Mouse (Mus musculus) liver, embryonic 15.5 days (tissue): ENCODE results near the gene Epha4. TPM values are rescaled to one million over a fixed set of nuclear protein-coding genes. Genes with fewer than 3 reads are reported as not detected.

Source experiments
- ATAC-seq: fragments of 200-750 bp; cut with Nextera tagmentation; 2 replicates; pipeline ENCODE4 v1.8.0; 2017; ENCODE audit warnings: moderate number of reproducible peaks, mild to moderate bottlenecking, moderate library complexity; ENCODE audit not compliant: insufficient read depth
- H3K27ac ChIP-seq: fragments of 300-500 bp; sonication (generic); replicated peaks from 2 replicates; pipeline ENCODE4 v1.5.1; 2015; ENCODE audit warnings: mild to moderate bottlenecking, inconsistent platforms
- H3K27me3 ChIP-seq: fragments of 300-500 bp; sonication (generic); 2 replicates; pipeline ENCODE4 v1.6.1; 2015; ENCODE audit warnings: mild to moderate bottlenecking, inconsistent platforms
- H3K36me3 ChIP-seq: fragments of 300-500 bp; sonication (generic); replicated peaks from 2 replicates; pipeline ENCODE4 v1.6.1; 2015; ENCODE audit warnings: moderate library complexity, mild to moderate bottlenecking, inconsistent platforms
- H3K4me1 ChIP-seq: fragments of 300-500 bp; sonication (generic); replicated peaks from 2 replicates; pipeline ENCODE4 v1.6.1; 2015; ENCODE audit warnings: inconsistent platforms
- H3K4me2 ChIP-seq: fragments of 300-500 bp; sonication (generic); 2 replicates; pipeline ENCODE4 v1.6.1; 2015; ENCODE audit warnings: moderate library complexity, mild to moderate bottlenecking, inconsistent platforms
- H3K4me3 ChIP-seq: fragments of 300-500 bp; sonication (generic); replicated peaks from 2 replicates; pipeline ENCODE4 v1.5.1; 2015; ENCODE audit warnings: mild to moderate bottlenecking, inconsistent platforms
- H3K9ac ChIP-seq: fragments of 300-500 bp; sonication (generic); 2 replicates; pipeline ENCODE4 v1.6.1; 2015; ENCODE audit warnings: moderate library complexity, mild to moderate bottlenecking, inconsistent platforms
- H3K9me3 ChIP-seq: fragments of 300-500 bp; sonication (generic); replicated peaks from 2 replicates; pipeline ENCODE4 v1.6.1; 2016; ENCODE audit warnings: inconsistent platforms
- WGBS: fragments of 180-500 bp; shearing (Covaris S2); methylation state at CpG from one replicate; pipeline ENCODE4 v1.1.7; 2015; ENCODE audit warnings: mixed read lengths; ENCODE audit not compliant: insufficient replicate concordance; 5-methylcytosine and 5-hydroxymethylcytosine counted together
- polyA plus RNA-seq: library from polyadenylated mRNA; unstranded; fragments of >200 nt; fragmentation: Nextera tagmentation; extraction: Ambion mirVana; gene quantifications from 2 replicates; pipeline ENCODE4 v1.2.1, GENCODE M21; 2015

Gene Epha4
- polyA plus RNA-seq, 1 experiment from 2014 or later, result 0.31 TPM

- H3K36me3 ChIP-seq, result no peaks in the 10 kb centered on the region
- H3K9ac ChIP-seq, result no peak overlapping the region
- 49% methylated on average over 4 of the region's 4 CpGs for WGBS
- no peak overlapping the region for H3K4me3 ChIP-seq
- no peaks in the 10 kb centered on the region for H3K9me3 ChIP-seq
- peak overlapping the region; percentile 72; the same call in 1 of the 2 replicates for H3K4me2 ChIP-seq
- no peak for ATAC-seq
- no peak overlapping the region for H3K27ac ChIP-seq
- H3K27me3 ChIP-seq, result peaks cover 56% of the 10 kb centered on the region
- H3K4me1 ChIP-seq, result peaks cover 16% of the 10 kb centered on the region
Observed at GRCm38 (mm10) chr1:77512059-77512407, 2.9 kb downstream of the Epha4 start.

GRCm38 (mm10) chr1:77511372-77512058 is 3.4 kb downstream of the Epha4 start:
- Histone ChIP-seq H3K36me3 (no peaks in the 10 kb centered on the region), H3K27me3 (peaks cover 51% of the 10 kb centered on the region), H3K4me1 (peaks cover 16% of the 10 kb centered on the region), H3K9me3 (no peaks in the 10 kb centered on the region), H3K4me2 (no peak overlapping the region), H3K4me3 (no peak overlapping the region), H3K27ac (no peak overlapping the region), H3K9ac (no peak overlapping the region)
- ATAC-seq, result no peak
- WGBS, result 66% methylated on average over 10 of the region's 10 CpGs

DNA sequence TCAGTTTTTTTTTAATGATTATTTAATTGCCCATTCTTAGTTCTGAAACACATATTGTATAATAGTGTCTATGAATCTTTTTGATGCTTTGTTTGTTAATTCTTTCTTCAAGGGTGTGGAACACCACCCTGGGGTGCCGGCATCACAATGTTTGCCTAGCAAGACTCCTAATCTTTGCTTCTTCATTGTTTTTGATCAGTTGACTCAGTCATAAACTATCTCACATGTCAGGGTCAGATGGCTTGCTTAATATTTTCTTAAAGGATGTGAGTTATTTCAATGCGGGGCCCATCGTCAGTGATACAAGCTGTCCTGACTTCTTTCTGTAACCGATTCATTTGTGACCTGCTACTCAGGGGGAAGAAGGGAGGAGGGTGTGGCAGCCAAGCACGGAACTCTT is 4.3 kb downstream of the Epha4 start:
- H3K4me2 ChIP-seq, result no peak overlapping the region
- H3K9ac ChIP-seq, result no peak overlapping the region
- no peak overlapping the region for H3K27ac ChIP-seq
- peaks cover 11% of the 10 kb centered on the region for H3K4me1 ChIP-seq
- H3K36me3 ChIP-seq, result no peaks in the 10 kb centered on the region
- no peaks in the 10 kb centered on the region for H3K9me3 ChIP-seq
- WGBS, result 65% methylated on average over 5 of the region's 5 CpGs
- H3K4me3 ChIP-seq, result no peak overlapping the region
- ATAC-seq, result no peak
- H3K27me3 ChIP-seq, result peaks cover 42% of the 10 kb centered on the region

- Histone ChIP-seq H3K27me3 (peaks cover 6% of the 10 kb centered on the region; the same call in 1 of the 2 replicates), H3K36me3 (no peaks in the 10 kb centered on the region), H3K4me3 (no peak overlapping the region), H3K9ac (no peak overlapping the region), H3K9me3 (no peaks in the 10 kb centered on the region), H3K27ac (no peak overlapping the region), H3K4me2 (no peak overlapping the region), H3K4me1 (no peaks in the 10 kb centered on the region)
- ATAC-seq, result no peak
- 80% methylated on average over 18 of the region's 18 CpGs for WGBS
Observed at GRCm38 (mm10) chr1:77506856-77507200, 8.1 kb downstream of the Epha4 start.

DNA sequence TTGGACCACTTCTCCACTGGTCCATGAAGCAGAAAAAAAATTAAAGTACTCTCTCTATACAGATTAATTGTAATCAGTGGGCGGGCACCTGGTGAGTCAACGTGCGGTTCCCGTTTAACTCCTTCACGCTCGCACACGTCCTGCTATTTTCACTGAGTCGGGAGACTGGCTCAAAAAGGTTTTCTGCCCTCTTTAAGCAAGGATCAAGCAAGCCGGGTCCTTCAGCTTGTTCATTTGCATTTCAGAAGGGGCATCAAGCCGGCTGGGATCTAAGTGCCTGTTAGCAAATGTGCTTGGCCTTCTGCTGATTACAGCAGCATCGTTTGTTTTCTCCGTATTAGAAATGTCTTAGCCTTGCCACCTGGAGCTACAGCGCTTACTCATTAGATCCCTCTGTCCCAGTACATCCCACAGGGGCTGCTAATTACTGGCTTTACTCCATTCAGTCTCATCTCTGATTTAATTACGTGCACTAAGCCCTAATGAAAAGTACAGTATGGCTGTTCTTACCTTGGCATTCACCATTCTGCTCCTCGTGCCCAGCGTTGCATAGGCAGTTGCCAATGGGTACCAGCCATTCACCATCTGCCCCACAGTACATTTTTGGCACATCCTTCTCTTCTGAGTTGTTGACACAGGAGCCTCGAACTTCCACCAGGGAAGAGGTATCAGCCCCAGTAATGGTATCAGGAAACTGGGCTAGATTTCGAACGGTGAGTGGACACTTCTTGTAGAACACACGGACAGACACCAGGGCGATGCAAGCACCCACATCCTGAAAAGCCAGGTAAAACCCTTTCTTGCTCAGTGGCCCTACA is 8.6 kb downstream of the Epha4 start:
- H3K4me1 ChIP-seq, result no peaks in the 10 kb centered on the region
- H3K4me3 ChIP-seq, result no peak overlapping the region
- H3K4me2 ChIP-seq, result no peak overlapping the region
- no peak overlapping the region for H3K27ac ChIP-seq
- WGBS, result 65% methylated on average over 21 of the region's 21 CpGs
- no peak overlapping the region for H3K9ac ChIP-seq
- H3K9me3 ChIP-seq, result no peaks in the 10 kb centered on the region
- no peaks in the 10 kb centered on the region for H3K36me3 ChIP-seq
- no peak for ATAC-seq
- H3K27me3 ChIP-seq, result peaks cover 5% of the 10 kb centered on the region; the same call in 1 of the 2 replicates

- no peak for ATAC-seq
- Histone ChIP-seq H3K4me3 (no peak overlapping the region), H3K27me3 (no peaks in the 10 kb centered on the region), H3K4me1 (no peaks in the 10 kb centered on the region), H3K4me2 (no peak overlapping the region), H3K27ac (no peak overlapping the region), H3K9ac (no peak overlapping the region), H3K9me3 (no peaks in the 10 kb centered on the region), H3K36me3 (no peaks in the 10 kb centered on the region)
- 75% methylated on average over 8 of the region's 8 CpGs for WGBS
Observed at GRCm38 (mm10) chr1:77505263-77505662, 9.6 kb downstream of the Epha4 start.

DNA sequence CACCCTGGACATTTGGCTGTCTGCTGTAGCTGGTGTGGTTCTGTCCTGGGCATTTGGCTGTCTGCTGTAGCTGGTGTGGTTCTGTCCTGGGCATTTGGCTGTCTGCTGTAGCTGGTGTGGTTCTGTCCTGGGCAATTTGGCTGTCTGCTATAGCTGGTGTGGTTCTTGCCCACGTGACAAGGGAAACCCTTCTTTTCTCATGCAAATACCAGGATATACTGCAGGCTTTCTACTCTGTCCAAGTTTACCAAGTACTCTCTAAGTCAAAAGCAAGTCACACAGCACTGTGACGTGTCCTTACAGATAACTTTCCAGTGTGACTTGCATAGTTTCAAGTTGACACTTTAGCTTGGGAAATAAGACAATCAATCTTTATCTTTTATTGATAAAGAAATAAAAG is 10.1 kb downstream of the Epha4 start:
- H3K27me3 ChIP-seq, result no peaks in the 10 kb centered on the region
- no peak overlapping the region for H3K4me3 ChIP-seq
- no peak for ATAC-seq
- H3K4me2 ChIP-seq, result no peak overlapping the region
- 42% methylated on average over 2 of the region's 2 CpGs for WGBS
- H3K9me3 ChIP-seq, result no peaks in the 10 kb centered on the region
- no peak overlapping the region for H3K9ac ChIP-seq
- H3K36me3 ChIP-seq, result no peaks in the 10 kb centered on the region
- no peaks in the 10 kb centered on the region for H3K4me1 ChIP-seq
- no peak overlapping the region for H3K27ac ChIP-seq

DNA sequence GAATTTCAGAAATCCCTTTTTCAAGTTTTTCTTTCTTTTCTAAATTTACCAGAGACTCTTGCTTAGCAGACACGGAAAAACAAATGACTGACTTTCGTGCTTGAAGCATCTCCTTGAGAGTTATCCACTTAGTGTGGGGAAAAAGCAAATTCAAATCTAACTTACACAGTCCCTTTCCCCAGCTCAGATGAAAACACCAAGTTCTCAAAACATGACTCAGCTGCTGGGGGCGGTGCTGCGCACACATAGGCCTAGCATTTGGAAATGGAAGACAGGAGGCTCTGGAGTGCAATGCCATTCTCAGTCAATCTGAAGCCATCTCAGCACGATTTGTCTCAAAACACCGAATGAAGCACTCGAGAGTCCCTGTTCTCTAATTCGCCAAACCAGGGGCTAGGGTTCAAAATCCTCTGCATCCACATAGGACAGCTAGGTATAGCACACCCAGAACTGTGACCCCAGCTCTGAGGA is 11.1 kb downstream of the Epha4 start:
- Histone ChIP-seq H3K9me3 (no peaks in the 10 kb centered on the region), H3K36me3 (no peaks in the 10 kb centered on the region), H3K9ac (no peak overlapping the region), H3K4me3 (no peak overlapping the region), H3K4me1 (no peaks in the 10 kb centered on the region), H3K27ac (no peak overlapping the region), H3K4me2 (no peak overlapping the region), H3K27me3 (no peaks in the 10 kb centered on the region)
- WGBS, result 70% methylated on average over 8 of the region's 8 CpGs
- ATAC-seq, result no peak

GRCm38 (mm10) chr1:77502554-77503119 is 12.3 kb downstream of the Epha4 start:
- no peak for ATAC-seq
- no peaks in the 10 kb centered on the region for H3K4me1 ChIP-seq
- H3K36me3 ChIP-seq, result no peaks in the 10 kb centered on the region
- no peak overlapping the region for H3K4me3 ChIP-seq
- H3K9ac ChIP-seq, result no peak overlapping the region
- no peaks in the 10 kb centered on the region for H3K27me3 ChIP-seq
- no peaks in the 10 kb centered on the region for H3K9me3 ChIP-seq
- no peak overlapping the region for H3K4me2 ChIP-seq
- WGBS, result 55% methylated on average over 11 of the region's 11 CpGs
- H3K27ac ChIP-seq, result no peak overlapping the region

DNA sequence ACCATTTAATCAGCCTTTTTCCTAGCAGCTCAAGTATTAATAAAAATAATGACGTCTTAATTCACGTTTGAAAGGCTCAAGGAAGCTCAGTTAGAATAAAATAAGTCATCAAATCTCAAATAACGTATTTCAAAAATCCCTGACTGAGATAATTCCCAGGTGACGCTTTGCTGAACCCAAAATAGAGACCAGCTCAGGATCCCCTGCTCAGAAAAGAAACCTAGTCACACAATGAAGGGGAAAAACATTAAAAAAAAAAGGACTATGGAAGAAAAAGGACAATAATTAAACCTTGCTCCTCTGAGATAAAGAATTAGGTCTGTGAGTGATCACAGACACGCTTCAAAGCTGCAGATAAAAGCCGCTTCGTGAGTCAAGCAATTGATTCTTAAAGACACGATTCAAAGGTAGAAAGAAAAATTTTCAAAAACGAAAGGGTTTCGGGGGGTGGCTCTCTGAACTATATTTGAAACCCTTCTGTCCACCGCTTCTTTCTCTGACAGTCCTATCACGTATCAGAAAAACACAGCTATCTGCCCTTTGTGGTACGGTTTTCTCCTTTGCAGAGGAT is 13.4 kb downstream of the Epha4 start:
- no peak overlapping the region for H3K27ac ChIP-seq
- 61% methylated on average over 13 of the region's 13 CpGs for WGBS
- no peak for ATAC-seq

GRCm38 (mm10) chr1:77497506-77497905 is 17.4 kb downstream of the Epha4 start:
- Histone ChIP-seq H3K36me3 (no peaks in the 10 kb centered on the region), H3K4me3 (no peak overlapping the region), H3K27ac (no peak overlapping the region), H3K4me2 (no peak overlapping the region), H3K27me3 (no peaks in the 10 kb centered on the region), H3K9me3 (no peaks in the 10 kb centered on the region), H3K4me1 (no peaks in the 10 kb centered on the region), H3K9ac (no peak overlapping the region)
- no peak for ATAC-seq
- 64% methylated on average over 4 of the region's 4 CpGs for WGBS

More for the DNA sequence above, 13.4 kb downstream of the Epha4 start:
- H3K4me2 ChIP-seq, result no peak overlapping the region
- H3K4me3 ChIP-seq, result no peak overlapping the region
- H3K27me3 ChIP-seq, result no peaks in the 10 kb centered on the region
- H3K4me1 ChIP-seq, result no peaks in the 10 kb centered on the region
- H3K9ac ChIP-seq, result no peak overlapping the region
- H3K36me3 ChIP-seq, result no peaks in the 10 kb centered on the region
- H3K9me3 ChIP-seq, result no peaks in the 10 kb centered on the region
